Mouse (Mus musculus) bone marrow macrophage, adult 2 months (primary cell): ENCODE results near the gene Hnrnpa0. TPM values are rescaled to one million over a fixed set of nuclear protein-coding genes. Genes with fewer than 3 reads are reported as not detected.

ENCODE experiments used
- H3K27ac ChIP-seq: 2 replicates; pipeline ENCODE4 v1.5.1; 2012; ENCODE audit warnings: low read depth, low read length; ENCODE audit not compliant: insufficient read depth
- H3K4me1 ChIP-seq: 2 replicates; pipeline ENCODE4 v1.6.1; 2012; ENCODE audit warnings: low read length; ENCODE audit not compliant: control insufficient read depth, insufficient read depth
- H3K4me3 ChIP-seq: 2 replicates; pipeline ENCODE4 v1.5.1; 2012; ENCODE audit warnings: mild to moderate bottlenecking, low read length, moderate library complexity; ENCODE audit not compliant: insufficient read depth
- CTCF ChIP-seq: IDR thresholded peaks from 2 replicates; pipeline ENCODE4 v1.5.1; 2012; ENCODE audit warnings: low read depth, mild to moderate bottlenecking, low read length, moderate library complexity
- POLR2A ChIP-seq: IDR thresholded peaks from 2 replicates; pipeline ENCODE4 v1.6.1; 2012; ENCODE audit warnings: mild to moderate bottlenecking, low read depth, low read length, borderline replicate concordance
- polyA plus RNA-seq: library from polyadenylated mRNA; stranded (reverse); fragments of >200 nt; gene quantifications from 2 replicates; pipeline ENCODE4 v1.2.4, GENCODE M21; 2012; ENCODE audit not compliant: missing spikeins, insufficient read depth, insufficient read length

The Hnrnpa0 gene
- polyA plus RNA-seq, 1 experiment, result 80.8 TPM

GRCm38 (mm10) chr13:58127766-58128361, 492 bp downstream of the Hnrnpa0 start:
- H3K4me3 ChIP-seq, result peak overlapping the region; percentile 77
- peaks cover 20% of the 10 kb centered on the region for H3K4me1 ChIP-seq
- H3K27ac ChIP-seq, result peak overlapping the region; percentile 67
- TF ChIP-seq POLR2A (no peak), CTCF (no peak)

GRCm38 (mm10) chr13:58126862-58127765, 1.2 kb downstream of the Hnrnpa0 start:
- Histone ChIP-seq H3K4me1 (peaks cover 20% of the 10 kb centered on the region), H3K4me3 (peak overlapping the region; percentile 77), H3K27ac (peak overlapping the region; percentile 67)
- TF ChIP-seq CTCF (no peak), POLR2A (no peak)

- peak overlapping the region; percentile 21 for H3K4me3 ChIP-seq
Measured at GRCm38 (mm10) chr13:58126126-58126525, 2.2 kb downstream of the Hnrnpa0 start.

GRCm38 (mm10) chr13:58124989-58125388, 3.4 kb downstream of the Hnrnpa0 start:
- TF ChIP-seq POLR2A (no peak), CTCF (no peak)
- no peak overlapping the region for H3K27ac ChIP-seq
- H3K4me3 ChIP-seq, result no peak overlapping the region
- peaks cover 17% of the 10 kb centered on the region for H3K4me1 ChIP-seq

More at GRCm38 (mm10) chr13:58126126-58126525, 2.2 kb downstream of the Hnrnpa0 start:
- Histone ChIP-seq H3K4me1 (peaks cover 20% of the 10 kb centered on the region), H3K27ac (no peak overlapping the region)
- TF ChIP-seq POLR2A, result no peak
- no peak for TF ChIP-seq CTCF

DNA sequence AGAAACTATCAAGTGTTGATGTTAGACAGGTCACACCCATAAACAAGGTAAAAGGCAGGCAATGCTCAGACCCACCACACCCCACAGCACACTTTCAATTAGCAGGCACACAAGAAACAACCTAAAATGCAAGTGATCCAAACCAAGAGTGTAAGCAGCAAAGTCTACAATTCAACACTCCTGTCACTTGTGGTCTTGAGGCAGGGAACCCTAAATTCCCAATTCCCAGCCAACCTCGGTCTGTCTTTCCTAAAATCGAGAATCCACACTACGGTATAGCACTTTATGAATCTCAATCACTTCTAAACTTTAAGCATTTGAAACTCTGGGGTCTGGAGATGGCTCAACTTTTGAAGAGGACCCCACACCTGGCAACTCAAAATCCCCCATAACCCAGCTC, 4.1 kb downstream of the Hnrnpa0 start:
- TF ChIP-seq POLR2A (no peak), CTCF (no peak)
- Histone ChIP-seq H3K27ac (no peak overlapping the region), H3K4me1 (peaks cover 14% of the 10 kb centered on the region), H3K4me3 (no peak overlapping the region)

DNA sequence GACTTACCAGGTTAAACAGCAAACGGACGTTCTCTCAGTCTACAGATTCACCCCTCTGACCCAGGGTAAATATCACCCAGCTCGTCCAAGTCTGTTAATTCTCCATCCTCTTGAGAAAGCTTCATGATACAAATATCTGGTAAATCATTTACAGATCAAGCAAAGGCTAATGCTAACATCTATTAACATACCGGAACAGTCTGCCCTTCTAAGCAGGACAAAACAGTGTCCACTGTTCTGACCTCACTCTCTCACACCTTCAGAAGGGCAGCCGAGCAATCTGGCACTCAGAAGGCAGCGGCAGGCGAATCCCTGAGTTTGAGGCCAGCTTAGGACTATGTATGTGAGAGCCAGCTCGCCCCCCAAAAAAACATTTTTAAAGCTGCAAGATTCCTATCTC, 5.0 kb downstream of the Hnrnpa0 start:
- H3K4me3 ChIP-seq, result no peak overlapping the region
- H3K4me1 ChIP-seq, result peaks cover 14% of the 10 kb centered on the region
- TF ChIP-seq CTCF, result no peak
- TF ChIP-seq POLR2A, result no peak
- no peak overlapping the region for H3K27ac ChIP-seq

DNA sequence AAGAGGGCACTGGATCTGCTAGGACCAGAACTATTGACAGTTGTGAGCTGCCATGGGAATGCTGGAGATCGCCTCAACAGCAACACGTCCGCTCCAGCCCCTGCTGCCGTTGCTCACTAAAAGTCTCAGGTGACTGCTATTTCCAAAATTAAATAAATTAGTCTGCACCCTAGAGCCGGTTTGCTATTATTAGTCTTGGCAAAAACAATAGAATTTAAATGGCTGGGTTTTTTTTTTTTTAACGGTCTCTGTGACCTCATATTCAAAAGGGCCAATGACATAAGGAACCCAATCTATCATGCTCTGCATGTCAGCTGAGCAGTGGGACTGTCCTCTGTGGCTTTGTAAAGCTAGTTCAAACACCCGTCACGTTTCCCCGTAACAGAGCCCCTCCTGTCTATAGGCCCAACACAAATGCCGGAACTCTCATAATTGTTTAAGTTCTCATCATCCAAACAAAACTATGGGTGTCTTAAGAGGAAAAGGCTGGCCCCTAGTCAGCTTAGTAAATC, 5.5 kb downstream of the Hnrnpa0 start:
- H3K4me3 ChIP-seq, result no peak overlapping the region
- peaks cover 14% of the 10 kb centered on the region for H3K4me1 ChIP-seq
- TF ChIP-seq POLR2A (no peak), CTCF (no peak)
- no peak overlapping the region for H3K27ac ChIP-seq

GRCm38 (mm10) chr13:58117318-58118017, 10.9 kb downstream of the Hnrnpa0 start:
- H3K27ac ChIP-seq, result no peak overlapping the region
- H3K4me3 ChIP-seq, result no peak overlapping the region
- H3K4me1 ChIP-seq, result peaks cover 19% of the 10 kb centered on the region
- TF ChIP-seq POLR2A (no peak), CTCF (peak; percentile 88)

- H3K27ac ChIP-seq, result no peak overlapping the region
- TF ChIP-seq CTCF, result no peak
- no peak for TF ChIP-seq POLR2A
- peaks cover 19% of the 10 kb centered on the region for H3K4me1 ChIP-seq
- no peak overlapping the region for H3K4me3 ChIP-seq
Measured at GRCm38 (mm10) chr13:58116801-58117200, 11.6 kb downstream of the Hnrnpa0 start.
